In genomic region chr1:187762641-187763450, GRCm38 (mm10) we compare ENCODE assay signal across 16 mouse cellular contexts.
DNase-seq lines count a peak whose midpoint lies in the region; ATAC-seq and TF ChIP-seq lines count a peak whose summit lies in the region.
"Had no signal": no experiment of that assay in that cellular context is flagged by ENCODE, and none has a peak within 500 bp of the region (broad histone marks: within the 10 kb centered on the region; RNA-seq: fewer than 3 reads in every experiment).

No protein-coding gene starts in this region.

- no peaks in the 10 kb centered on the region for H3K9me3 ChIP-seq in intestine, embryonic 16.5 days (ENCODE audit: control insufficient read depth, low read length)
- no peaks in the 10 kb centered on the region for H3K9me3 ChIP-seq in intestine, embryonic 15.5 days
- no peaks in the 10 kb centered on the region for H3K9me3 ChIP-seq in kidney, embryonic 14.5 days (ENCODE audit: control insufficient read depth, low read length)
- H3K9me3 ChIP-seq in liver, embryonic 14.5 days (ENCODE audit: control insufficient read depth, low read length), result no peaks in the 10 kb centered on the region
- H3K9me3 ChIP-seq: embryonic facial prominence, embryonic 10.5 days; lung, embryonic 15.5 days had no signal

- H3K4me3 ChIP-seq in intestine, embryonic 16.5 days (ENCODE audit: low read length), result no peak overlapping the region
- H3K4me3 ChIP-seq in intestine, embryonic 15.5 days (replicated peaks), result no peak overlapping the region
- no peak overlapping the region for H3K4me3 ChIP-seq in kidney, embryonic 14.5 days (ENCODE audit: low read length)
- H3K4me3 ChIP-seq in liver, embryonic 14.5 days (ENCODE audit: insufficient read depth in 1 of 2, low read depth in 2 of 2, low read length in 2 of 2), result no peak overlapping the region
- H3K4me3 ChIP-seq: embryonic facial prominence, embryonic 10.5 days; lung, embryonic 15.5 days; myocyte had no signal

- no peak for TF ChIP-seq CTCF in liver, embryonic 14.5 days (IDR thresholded peaks at IDR 0.05; ENCODE audit: low read depth)

- peak; percentile 9 for DNase-seq in heart, postnatal 4 days
- DNase-seq in liver, embryonic 14.5 days (ENCODE audit: low read depth in 3 of 3, low spot score in 3 of 3), result peak in 2 of 3 experiments; percentile 9 to 13
- DNase-seq in right cerebral cortex, postnatal 36 days (ENCODE audit: low spot score in 2 of 2), result no peak
- no peak for DNase-seq in embryo, embryonic 11 days
- DNase-seq: cerebellum, adult 9-11 months; layer of hippocampus, postnatal 36 days; left cerebral cortex, postnatal 4 days; right cerebral cortex, postnatal 14 days; thymus, adult 2 months had no signal

- peak; percentile 67; the same call in 1 of the 2 replicates for ATAC-seq in intestine, embryonic 16.5 days
- ATAC-seq in intestine, embryonic 15.5 days, result no peak
- ATAC-seq in kidney, embryonic 14.5 days (ENCODE audit: low FRiP score, low TSS enrichment), result peak; percentile 54
- peak; percentile 41 for ATAC-seq in liver, embryonic 14.5 days (ENCODE audit: insufficient read depth)
- ATAC-seq: CD4-positive, CD25-positive, alpha-beta regulatory T cell, adult 4 months had no signal

- no peak overlapping the region for H3K27ac ChIP-seq in intestine, embryonic 16.5 days (ENCODE audit: low read length)
- no peak overlapping the region for H3K27ac ChIP-seq in intestine, embryonic 15.5 days
- H3K27ac ChIP-seq in kidney, embryonic 14.5 days (ENCODE audit: low read depth, low read length), result no peak overlapping the region
- no peak overlapping the region for H3K27ac ChIP-seq in liver, embryonic 14.5 days
- H3K27ac ChIP-seq: embryonic facial prominence, embryonic 10.5 days; lung, embryonic 15.5 days had no signal

- H3K27me3 ChIP-seq in intestine, embryonic 16.5 days (replicated peaks; ENCODE audit: control insufficient read depth, insufficient read depth, low read length), result no peaks in the 10 kb centered on the region
- H3K27me3 ChIP-seq in intestine, embryonic 15.5 days (replicated peaks), result no peaks in the 10 kb centered on the region
- no peaks in the 10 kb centered on the region for H3K27me3 ChIP-seq in kidney, embryonic 14.5 days (ENCODE audit: control insufficient read depth, insufficient read depth, low read length)
- H3K27me3 ChIP-seq in liver, embryonic 14.5 days (ENCODE audit: control insufficient read depth, insufficient read depth, low read length), result no peaks in the 10 kb centered on the region
- H3K27me3 ChIP-seq: lung, embryonic 15.5 days had no signal

- H3K36me3 ChIP-seq in intestine, embryonic 16.5 days (ENCODE audit: control insufficient read depth, insufficient read depth, low read length), result no peaks in the 10 kb centered on the region
- no peaks in the 10 kb centered on the region for H3K36me3 ChIP-seq in intestine, embryonic 15.5 days
- no peaks in the 10 kb centered on the region for H3K36me3 ChIP-seq in kidney, embryonic 14.5 days (ENCODE audit: control insufficient read depth, insufficient read depth, low read length)
- H3K36me3 ChIP-seq in liver, embryonic 14.5 days (replicated peaks; ENCODE audit: control insufficient read depth, insufficient read depth, low read depth), result no peaks in the 10 kb centered on the region
- H3K36me3 ChIP-seq: embryonic facial prominence, embryonic 10.5 days; lung, embryonic 15.5 days had no signal

- no peak for TF ChIP-seq EP300 in liver, embryonic 14.5 days (IDR thresholded peaks at IDR 0.05; ENCODE audit: low read depth)

- no peak overlapping the region for H3K4me2 ChIP-seq in intestine, embryonic 16.5 days (ENCODE audit: low read depth, low read length)
- H3K4me2 ChIP-seq in intestine, embryonic 15.5 days (replicated peaks), result no peak overlapping the region
- no peak overlapping the region for H3K4me2 ChIP-seq in kidney, embryonic 14.5 days (replicated peaks; ENCODE audit: low read depth, low read length)
- H3K4me2 ChIP-seq in liver, embryonic 14.5 days (ENCODE audit: low read depth), result no peak overlapping the region
- H3K4me2 ChIP-seq: lung, embryonic 15.5 days had no signal

- H3K9ac ChIP-seq in intestine, embryonic 16.5 days (ENCODE audit: low read depth, low read length), result no peak overlapping the region
- no peak overlapping the region for H3K9ac ChIP-seq in intestine, embryonic 15.5 days
- no peak overlapping the region for H3K9ac ChIP-seq in kidney, embryonic 14.5 days (ENCODE audit: low read depth, low read length)
- no peak overlapping the region for H3K9ac ChIP-seq in liver, embryonic 14.5 days (replicated peaks)
- H3K9ac ChIP-seq: lung, embryonic 15.5 days had no signal

- H3K4me1 ChIP-seq in intestine, embryonic 16.5 days (ENCODE audit: control insufficient read depth, insufficient read depth, low read length), result no peaks in the 10 kb centered on the region
- no peaks in the 10 kb centered on the region for H3K4me1 ChIP-seq in intestine, embryonic 15.5 days (replicated peaks)
- no peaks in the 10 kb centered on the region for H3K4me1 ChIP-seq in kidney, embryonic 14.5 days (ENCODE audit: control insufficient read depth, insufficient read depth, low read length)
- H3K4me1 ChIP-seq in liver, embryonic 14.5 days (replicated peaks; ENCODE audit: control insufficient read depth in 2 of 2, insufficient read depth in 2 of 2, low read length in 1 of 2), result no peaks in the 10 kb centered on the region; a peak in 1 of 4 replicates
- H3K4me1 ChIP-seq: embryonic facial prominence, embryonic 10.5 days; lung, embryonic 15.5 days had no signal

- 55% methylated on average over 5 of the region's 5 CpGs for WGBS in intestine, embryonic 16.5 days
- WGBS in intestine, embryonic 15.5 days, result 52% methylated on average over 5 of the region's 5 CpGs
- 65% methylated on average over 5 of the region's 5 CpGs for WGBS in kidney, embryonic 14.5 days
- 40% methylated on average over 5 of the region's 5 CpGs for WGBS in liver, embryonic 14.5 days (ENCODE audit: insufficient replicate concordance)

Comparison
In these comparisons a context has a peak if more than half of its experiments do, and no peak if none do; other contexts are left out.
1. DNase-seq: peak in heart, postnatal 4 days (single experiment) and liver, embryonic 14.5 days (2 of 3); none in right cerebral cortex, postnatal 36 days (0 of 2) and embryo, embryonic 11 days (single experiment).